Mouse (Mus musculus): ENCODE results near the gene Plpp6.

- TF ChIP-seq CTCF (IDR thresholded peaks at IDR 0.05; ENCODE audit: low read depth) (no peak), EP300 (IDR thresholded peaks at IDR 0.05; ENCODE audit: low read depth) (no peak)
These were observed 31.1 kb downstream of the Plpp6 start for GRCm38 (mm10) chr19:28994870-28995269.
